Mouse (Mus musculus): Measurements from ENCODE around the gene Foxj1. TPM values are rescaled to one million over a fixed set of nuclear protein-coding genes. Genes with fewer than 3 reads are reported as not detected.
A peak's percentile ranks its signal among the peaks of the same experiment; 100 is the strongest.

Foxj1 gene
- polyA plus RNA-seq, 1 experiment from 2014 or later: 22.1 TPM

GRCm38 (mm10) chr11:116296191-116296734, 38.9 kb downstream of the Foxj1 start:
- Histone ChIP-seq H3K27ac (ENCODE audit: low read length) (no peak overlapping the region), H3K9ac (ENCODE audit: low read length) (no peak overlapping the region), H3K4me3 (ENCODE audit: low read length) (no peak overlapping the region), H3K4me1 (replicated peaks; ENCODE audit: control insufficient read depth, insufficient read depth, low read length) (no peaks in the 10 kb centered on the region), H3K4me2 (ENCODE audit: low read depth, low read length) (no peak overlapping the region), H3K27me3 (ENCODE audit: control insufficient read depth, insufficient read depth, low read depth, low read length) (no peaks in the 10 kb centered on the region), H3K9me3 (ENCODE audit: control insufficient read depth, low read length) (no peaks in the 10 kb centered on the region), H3K36me3 (ENCODE audit: control insufficient read depth, insufficient read depth, low read length) (peaks cover 20% of the 10 kb centered on the region)
- 76% methylated on average over 8 of the region's 8 CpGs for WGBS
- ATAC-seq (ENCODE audit: low read depth): no peak

GRCm38 (mm10) chr11:116294319-116294718, 40.9 kb downstream of the Foxj1 start:
- Histone ChIP-seq H3K27ac (ENCODE audit: low read length) (no peak overlapping the region), H3K9me3 (ENCODE audit: control insufficient read depth, low read length) (no peaks in the 10 kb centered on the region), H3K4me2 (ENCODE audit: low read depth, low read length) (no peak overlapping the region), H3K9ac (ENCODE audit: low read length) (no peak overlapping the region), H3K4me1 (replicated peaks; ENCODE audit: control insufficient read depth, insufficient read depth, low read length) (no peaks in the 10 kb centered on the region), H3K4me3 (ENCODE audit: low read length) (no peak overlapping the region), H3K36me3 (ENCODE audit: control insufficient read depth, insufficient read depth, low read length) (peaks cover 8% of the 10 kb centered on the region), H3K27me3 (ENCODE audit: control insufficient read depth, insufficient read depth, low read depth, low read length) (no peaks in the 10 kb centered on the region)
- ATAC-seq (ENCODE audit: low read depth): peak; percentile 60; the same call in 1 of the 2 replicates
- WGBS: 29% methylated on average over 5 of the region's 5 CpGs

- Histone ChIP-seq H3K9ac (ENCODE audit: low read length) (no peak overlapping the region), H3K27ac (ENCODE audit: low read length) (no peak overlapping the region), H3K27me3 (ENCODE audit: control insufficient read depth, insufficient read depth, low read depth, low read length) (no peaks in the 10 kb centered on the region), H3K36me3 (ENCODE audit: control insufficient read depth, insufficient read depth, low read length) (peaks cover 11% of the 10 kb centered on the region), H3K4me3 (ENCODE audit: low read length) (no peak overlapping the region), H3K9me3 (ENCODE audit: control insufficient read depth, low read length) (no peaks in the 10 kb centered on the region), H3K4me2 (ENCODE audit: low read depth, low read length) (no peak overlapping the region), H3K4me1 (replicated peaks; ENCODE audit: control insufficient read depth, insufficient read depth, low read length) (no peaks in the 10 kb centered on the region)
- ATAC-seq (ENCODE audit: low read depth): no peak
- WGBS: 82% methylated on average over 12 of the region's 12 CpGs
Measured at GRCm38 (mm10) chr11:116293538-116294137, 41.6 kb downstream of the Foxj1 start.

- no peak overlapping the region for H3K27ac ChIP-seq (ENCODE audit: low read length)
- H3K4me2 ChIP-seq (ENCODE audit: low read depth, low read length): no peak overlapping the region
Measured at GRCm38 (mm10) chr11:116292401-116292800, 42.8 kb downstream of the Foxj1 start.

GRCm38 (mm10) chr11:116290556-116290955, 44.6 kb downstream of the Foxj1 start:
- H3K36me3 ChIP-seq (ENCODE audit: control insufficient read depth, insufficient read depth, low read length): peaks cover 13% of the 10 kb centered on the region
- H3K27ac ChIP-seq (ENCODE audit: low read length): no peak overlapping the region
- 53% methylated on average over 8 of the region's 8 CpGs for WGBS
- no peaks in the 10 kb centered on the region for H3K27me3 ChIP-seq (ENCODE audit: control insufficient read depth, insufficient read depth, low read depth, low read length)
- H3K4me1 ChIP-seq (replicated peaks; ENCODE audit: control insufficient read depth, insufficient read depth, low read length): no peaks in the 10 kb centered on the region; the same call in 1 of the 2 replicates
- no peaks in the 10 kb centered on the region for H3K9me3 ChIP-seq (ENCODE audit: control insufficient read depth, low read length)
- H3K4me2 ChIP-seq (ENCODE audit: low read depth, low read length): no peak overlapping the region
- no peak for ATAC-seq (ENCODE audit: low read depth)
- H3K9ac ChIP-seq (ENCODE audit: low read length): no peak overlapping the region
- no peak overlapping the region for H3K4me3 ChIP-seq (ENCODE audit: low read length)

More at GRCm38 (mm10) chr11:116292401-116292800, 42.8 kb downstream of the Foxj1 start:
- no peak for ATAC-seq (ENCODE audit: low read depth)
- Histone ChIP-seq H3K4me1 (replicated peaks; ENCODE audit: control insufficient read depth, insufficient read depth, low read length) (no peaks in the 10 kb centered on the region), H3K4me3 (ENCODE audit: low read length) (no peak overlapping the region), H3K9me3 (ENCODE audit: control insufficient read depth, low read length) (no peaks in the 10 kb centered on the region), H3K27me3 (ENCODE audit: control insufficient read depth, insufficient read depth, low read depth, low read length) (no peaks in the 10 kb centered on the region), H3K9ac (ENCODE audit: low read length) (no peak overlapping the region), H3K36me3 (ENCODE audit: control insufficient read depth, insufficient read depth, low read length) (peaks cover 16% of the 10 kb centered on the region)
- WGBS: 85% methylated on average over 13 of the region's 13 CpGs

- 75% methylated on average over 5 of the region's 5 CpGs for WGBS
- H3K36me3 ChIP-seq (ENCODE audit: control insufficient read depth, insufficient read depth, low read length): peaks cover 10% of the 10 kb centered on the region
- no peak for ATAC-seq (ENCODE audit: low read depth)
- no peaks in the 10 kb centered on the region for H3K9me3 ChIP-seq (ENCODE audit: control insufficient read depth, low read length)
- no peak overlapping the region for H3K4me3 ChIP-seq (ENCODE audit: low read length)
- H3K9ac ChIP-seq (ENCODE audit: low read length): no peak overlapping the region
- no peaks in the 10 kb centered on the region; the same call in 1 of the 2 replicates for H3K4me1 ChIP-seq (replicated peaks; ENCODE audit: control insufficient read depth, insufficient read depth, low read length)
- peaks cover 30% of the 10 kb centered on the region for H3K27me3 ChIP-seq (ENCODE audit: control insufficient read depth, insufficient read depth, low read depth, low read length)
- no peak overlapping the region for H3K27ac ChIP-seq (ENCODE audit: low read length)
- H3K4me2 ChIP-seq (ENCODE audit: low read depth, low read length): no peak overlapping the region
Measured at GRCm38 (mm10) chr11:116287351-116287750, 47.8 kb downstream of the Foxj1 start.

- Histone ChIP-seq H3K4me1 (replicated peaks; ENCODE audit: control insufficient read depth, insufficient read depth, low read length) (peaks cover 9% of the 10 kb centered on the region), H3K36me3 (ENCODE audit: control insufficient read depth, insufficient read depth, low read length) (peaks cover 8% of the 10 kb centered on the region), H3K9ac (ENCODE audit: low read length) (no peak overlapping the region), H3K4me2 (ENCODE audit: low read depth, low read length) (no peak overlapping the region), H3K27me3 (ENCODE audit: control insufficient read depth, insufficient read depth, low read depth, low read length) (peaks cover 45% of the 10 kb centered on the region), H3K27ac (ENCODE audit: low read length) (no peak overlapping the region), H3K9me3 (ENCODE audit: control insufficient read depth, low read length) (no peaks in the 10 kb centered on the region), H3K4me3 (ENCODE audit: low read length) (no peak overlapping the region)
- ATAC-seq (ENCODE audit: low read depth): peak; percentile 84
- 37% methylated on average over 7 of the region's 7 CpGs for WGBS
Measured at GRCm38 (mm10) chr11:116285770-116286191, 49.4 kb downstream of the Foxj1 start.

GRCm38 (mm10) chr11:116283982-116284381, 51.2 kb downstream of the Foxj1 start:
- peaks cover 56% of the 10 kb centered on the region for H3K27me3 ChIP-seq (ENCODE audit: control insufficient read depth, insufficient read depth, low read depth, low read length)
- H3K9me3 ChIP-seq (ENCODE audit: control insufficient read depth, low read length): no peaks in the 10 kb centered on the region
- H3K36me3 ChIP-seq (ENCODE audit: control insufficient read depth, insufficient read depth, low read length): peaks cover 8% of the 10 kb centered on the region
- no peak for ATAC-seq (ENCODE audit: low read depth)
- WGBS: 38% methylated on average over 6 of the region's 6 CpGs
- H3K4me1 ChIP-seq (replicated peaks; ENCODE audit: control insufficient read depth, insufficient read depth, low read length): peaks cover 9% of the 10 kb centered on the region
- no peak overlapping the region for H3K4me2 ChIP-seq (ENCODE audit: low read depth, low read length)
- no peak overlapping the region for H3K27ac ChIP-seq (ENCODE audit: low read length)
- no peak overlapping the region for H3K9ac ChIP-seq (ENCODE audit: low read length)
- H3K4me3 ChIP-seq (ENCODE audit: low read length): no peak overlapping the region

GRCm38 (mm10) chr11:116282912-116283521, 52.2 kb downstream of the Foxj1 start:
- WGBS: 9% methylated on average over 48 of the region's 48 CpGs

More at GRCm38 (mm10) chr11:116282912-116283521, 52.2 kb downstream of the Foxj1 start:
- Histone ChIP-seq H3K36me3 (ENCODE audit: control insufficient read depth, insufficient read depth, low read length) (peaks cover 2% of the 10 kb centered on the region), H3K9me3 (ENCODE audit: control insufficient read depth, low read length) (no peaks in the 10 kb centered on the region), H3K4me2 (ENCODE audit: low read depth, low read length) (no peak overlapping the region), H3K4me1 (replicated peaks; ENCODE audit: control insufficient read depth, insufficient read depth, low read length) (peaks cover 9% of the 10 kb centered on the region), H3K27ac (ENCODE audit: low read length) (no peak overlapping the region), H3K27me3 (ENCODE audit: control insufficient read depth, insufficient read depth, low read depth, low read length) (peaks cover 56% of the 10 kb centered on the region), H3K9ac (ENCODE audit: low read length) (no peak overlapping the region), H3K4me3 (ENCODE audit: low read length) (no peak overlapping the region)
- ATAC-seq (ENCODE audit: low read depth): no peak

All from lung, embryonic 16.5 days (tissue).